Mouse (Mus musculus) neural tube, embryonic 10.5 days (tissue): ENCODE measurements at regions not wholly inside any gene's neighbourhood (a gene's known extent, or its start where the extent isn't known, plus 50 kb on each side); places are given as distances from the start of the nearest gene placed in this dataset.

Experiments used
- DNase-seq: peaks from one replicate; pipeline ENCODE4 v3.0.0-alpha.2; 2017; ENCODE audit warnings: low spot score; ENCODE audit errors: extremely low spot score

DNA sequence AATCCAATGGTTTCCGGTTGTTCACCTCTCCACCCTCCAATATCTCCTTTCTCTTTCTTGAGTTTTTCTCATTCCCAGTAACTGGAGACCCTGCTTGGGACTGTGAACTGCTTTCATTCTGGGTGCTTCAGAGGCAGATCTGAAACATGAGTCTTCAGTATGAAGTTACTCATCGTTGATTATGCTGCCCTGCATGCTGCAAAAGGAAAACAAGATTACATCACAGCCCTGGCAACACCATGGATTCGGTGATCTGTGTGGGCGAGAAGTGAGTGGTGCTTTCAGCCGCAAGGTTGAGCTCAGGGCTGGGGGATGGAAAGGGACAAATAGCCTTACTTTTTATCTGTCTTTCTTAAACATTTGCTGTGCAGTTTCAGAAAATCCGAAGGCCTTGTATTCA lies 164.8 kb upstream of the Dpt start:
- DNase-seq = no peak

DNA sequence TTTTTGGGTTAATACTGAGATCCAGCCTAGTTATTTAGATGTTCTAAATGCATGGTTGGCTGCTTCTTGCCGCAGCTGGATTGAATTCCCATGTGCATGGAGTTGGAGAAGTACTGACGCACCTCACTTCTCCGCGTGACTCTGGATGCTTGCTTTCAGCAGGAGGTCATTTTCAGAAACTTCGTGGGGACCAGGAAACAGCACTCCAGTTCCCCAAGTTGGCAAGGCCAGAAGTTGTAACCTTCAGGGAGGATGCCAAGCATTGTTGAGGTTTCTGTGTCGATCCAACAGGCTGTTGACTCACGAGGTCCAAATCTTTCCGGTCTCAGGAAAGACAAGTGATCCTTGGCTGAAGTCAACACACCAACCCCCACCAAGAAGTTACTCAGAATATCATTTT lies 167.6 kb upstream of the Dpt start:
- no peak for DNase-seq

DNA sequence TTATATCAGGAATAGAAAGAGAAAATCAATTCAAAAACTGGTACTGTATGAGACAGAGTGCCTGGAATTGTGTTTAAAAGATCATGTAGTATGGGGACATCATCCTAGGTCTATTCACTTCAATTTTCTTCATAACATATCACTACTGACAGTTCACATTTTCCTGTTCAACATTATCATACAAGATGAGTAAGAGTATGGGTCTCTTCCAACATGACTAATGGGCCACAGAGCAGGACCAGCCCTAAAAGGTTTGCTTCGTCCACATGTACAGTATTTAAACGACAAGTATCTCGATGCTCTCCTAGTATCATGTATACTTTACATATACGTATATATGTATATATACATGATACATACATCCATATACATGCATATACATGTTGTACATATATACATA lies 164.8 kb upstream of the Atp1b1 start:
- no peak for DNase-seq

DNA sequence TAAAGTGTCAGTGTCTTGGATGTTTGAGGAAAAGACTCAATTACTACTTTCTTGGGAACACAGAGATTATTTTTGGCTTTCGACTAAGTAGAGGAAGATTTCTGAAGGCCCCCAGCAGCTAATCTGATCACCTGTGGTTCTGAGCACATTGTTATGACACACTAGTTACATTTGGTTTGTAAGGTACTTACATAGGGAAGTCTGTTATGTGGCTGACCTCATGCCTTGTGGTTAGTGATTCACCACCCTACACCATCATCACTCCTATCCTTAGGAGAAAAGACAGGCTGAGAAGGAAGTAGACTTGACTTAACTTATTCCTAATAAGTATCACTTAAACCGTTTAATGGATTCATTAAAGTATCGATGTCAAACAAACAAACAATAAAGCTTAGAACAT lies 164.3 kb upstream of the Atp1b1 start:
- DNase-seq = no peak

DNA sequence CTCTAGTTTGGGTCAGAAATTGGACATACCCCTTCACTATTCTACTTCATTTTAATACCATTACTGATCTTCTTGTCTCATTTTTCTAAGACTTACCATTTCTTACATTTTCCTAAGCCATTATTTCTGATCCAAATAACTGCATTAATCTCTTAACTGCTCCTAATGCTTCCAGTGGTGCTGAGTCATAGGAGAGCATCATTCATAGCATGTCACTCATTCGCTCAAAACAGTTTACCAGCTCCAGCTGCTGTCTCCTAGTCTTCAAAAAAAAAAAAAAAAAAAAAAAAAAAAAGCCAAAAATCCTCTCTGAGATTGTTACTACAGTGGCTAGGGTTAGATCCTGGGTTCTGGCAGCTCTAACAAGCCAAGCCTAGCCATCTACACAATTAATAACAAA lies 162.0 kb upstream of the Atp1b1 start:
- no peak for DNase-seq

DNA sequence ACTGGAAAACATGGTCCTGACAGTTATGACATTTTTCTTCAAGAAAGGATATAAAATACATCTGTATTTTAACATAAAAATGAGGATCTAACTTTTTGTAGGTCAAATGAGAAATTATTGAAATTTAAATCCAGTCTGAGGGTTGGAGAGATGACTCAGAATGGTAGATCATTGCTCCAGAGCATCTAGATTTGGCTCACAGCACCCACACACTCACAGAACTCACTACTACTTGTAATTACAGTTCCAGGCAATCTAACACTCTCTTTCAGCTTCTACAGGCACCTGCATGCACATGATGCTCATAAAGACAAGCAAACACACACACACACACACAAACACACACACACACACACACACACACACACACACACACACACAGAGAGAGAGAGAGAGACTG lies 159.7 kb upstream of the Atp1b1 start:
- DNase-seq = no peak

DNA sequence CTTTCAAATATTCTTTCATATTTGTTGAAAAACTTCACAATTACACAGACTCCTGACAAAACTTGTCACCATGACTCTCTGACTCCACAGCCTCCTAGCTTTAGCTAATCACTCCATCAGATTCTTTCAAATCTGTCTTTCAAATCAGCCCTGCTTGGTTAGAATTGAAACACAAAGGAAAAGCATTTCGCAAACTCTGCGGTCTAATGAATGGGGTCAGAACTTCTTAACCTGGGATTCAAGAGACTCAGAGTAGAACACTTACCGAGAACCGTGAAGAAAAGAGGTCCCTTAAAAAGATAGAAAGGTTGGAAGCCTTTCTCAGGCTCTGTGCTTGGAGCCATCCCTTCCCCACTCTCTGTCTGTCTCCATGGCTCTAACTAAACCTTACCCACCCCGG lies 148.9 kb upstream of the Atp1b1 start:
- no peak for DNase-seq

DNA sequence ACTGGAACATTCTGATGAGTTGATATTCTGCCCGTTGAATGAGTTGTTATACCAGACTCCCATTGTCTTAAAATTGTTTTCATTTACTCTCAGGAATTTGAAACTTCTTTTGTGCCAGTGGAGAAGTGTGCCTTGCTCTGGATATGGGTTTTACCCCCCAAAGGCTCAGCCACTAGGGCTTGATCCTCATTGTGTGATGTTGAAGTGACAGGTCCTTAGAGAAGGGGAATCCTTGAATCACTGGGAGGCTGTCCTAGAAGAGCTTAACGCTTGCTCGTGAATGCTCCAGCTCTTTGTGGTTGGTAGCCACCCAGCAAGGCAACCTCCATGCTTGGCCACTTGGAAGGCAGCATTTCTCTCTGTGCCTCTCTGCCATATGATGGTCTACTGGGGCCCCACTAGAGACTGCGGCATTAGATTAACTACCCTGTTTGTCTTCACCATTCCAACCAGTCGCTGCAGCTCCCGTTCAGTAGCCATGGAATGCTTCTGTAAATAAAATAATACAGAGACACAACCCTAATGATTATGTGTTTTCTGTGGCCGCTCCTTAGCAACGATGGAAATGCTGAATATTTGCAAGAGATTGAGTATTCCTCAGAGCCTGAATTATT lies 148.1 kb upstream of the Atp1b1 start:
- no peak for DNase-seq

DNA sequence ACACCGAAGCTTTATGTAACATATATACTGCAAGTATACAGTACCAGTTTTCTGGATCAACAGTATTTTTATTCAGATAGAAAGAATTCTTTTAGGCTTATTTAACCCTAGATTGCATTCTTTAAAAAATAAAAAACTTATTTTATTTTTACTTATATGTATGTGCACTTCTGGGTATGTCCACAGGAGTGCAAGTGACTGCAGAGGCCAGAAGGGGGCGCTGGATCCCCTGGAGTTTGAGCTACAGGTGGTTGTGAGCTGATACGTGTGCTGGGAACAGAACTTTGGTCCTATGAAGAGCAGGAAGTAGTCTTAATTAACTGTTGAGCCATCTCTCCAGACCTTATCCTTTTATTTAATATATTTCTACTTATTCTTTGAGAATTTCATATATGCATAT lies 145.3 kb upstream of the Atp1b1 start:
- no peak for DNase-seq

DNA sequence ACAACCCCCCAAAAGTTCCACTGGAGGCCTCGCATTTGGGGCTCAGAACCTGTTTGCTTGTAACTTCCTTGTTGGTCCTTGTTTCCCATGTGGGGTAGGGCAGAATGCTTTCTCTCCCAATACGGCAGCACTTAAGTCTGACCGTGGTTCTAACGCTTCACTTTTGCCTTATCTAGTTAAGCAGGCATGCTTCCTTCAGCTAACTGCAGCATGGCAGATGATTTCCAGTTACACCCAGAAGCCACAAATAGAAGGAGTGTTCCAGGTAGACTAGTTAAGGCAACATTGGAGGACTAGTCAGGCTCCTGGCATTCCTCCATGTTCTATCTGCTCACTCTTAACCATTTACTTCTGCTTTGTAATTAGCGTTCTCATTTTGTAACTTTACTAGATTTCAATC lies 144.4 kb upstream of the Atp1b1 start:
- no peak for DNase-seq

DNA sequence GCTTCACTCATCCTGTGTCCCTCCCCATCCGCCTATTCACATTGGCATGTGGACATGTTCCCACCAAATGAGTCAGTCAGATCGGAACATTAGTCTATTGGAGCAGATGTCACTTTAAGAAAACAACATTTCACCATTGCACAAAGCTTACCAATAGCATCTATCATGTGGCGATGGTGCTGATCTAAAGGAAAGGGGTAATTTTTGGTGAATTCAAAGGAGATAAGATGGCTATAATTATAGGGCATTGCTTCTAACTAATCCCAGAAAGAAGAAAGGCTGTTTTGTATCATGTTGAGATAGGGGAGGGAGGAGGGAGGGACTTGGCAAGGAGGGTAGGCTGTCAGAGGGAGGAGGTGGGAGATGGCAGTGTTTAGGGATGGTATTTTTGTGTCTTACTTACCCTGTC lies 132.1 kb upstream of the Atp1b1 start:
- no peak for DNase-seq

DNA sequence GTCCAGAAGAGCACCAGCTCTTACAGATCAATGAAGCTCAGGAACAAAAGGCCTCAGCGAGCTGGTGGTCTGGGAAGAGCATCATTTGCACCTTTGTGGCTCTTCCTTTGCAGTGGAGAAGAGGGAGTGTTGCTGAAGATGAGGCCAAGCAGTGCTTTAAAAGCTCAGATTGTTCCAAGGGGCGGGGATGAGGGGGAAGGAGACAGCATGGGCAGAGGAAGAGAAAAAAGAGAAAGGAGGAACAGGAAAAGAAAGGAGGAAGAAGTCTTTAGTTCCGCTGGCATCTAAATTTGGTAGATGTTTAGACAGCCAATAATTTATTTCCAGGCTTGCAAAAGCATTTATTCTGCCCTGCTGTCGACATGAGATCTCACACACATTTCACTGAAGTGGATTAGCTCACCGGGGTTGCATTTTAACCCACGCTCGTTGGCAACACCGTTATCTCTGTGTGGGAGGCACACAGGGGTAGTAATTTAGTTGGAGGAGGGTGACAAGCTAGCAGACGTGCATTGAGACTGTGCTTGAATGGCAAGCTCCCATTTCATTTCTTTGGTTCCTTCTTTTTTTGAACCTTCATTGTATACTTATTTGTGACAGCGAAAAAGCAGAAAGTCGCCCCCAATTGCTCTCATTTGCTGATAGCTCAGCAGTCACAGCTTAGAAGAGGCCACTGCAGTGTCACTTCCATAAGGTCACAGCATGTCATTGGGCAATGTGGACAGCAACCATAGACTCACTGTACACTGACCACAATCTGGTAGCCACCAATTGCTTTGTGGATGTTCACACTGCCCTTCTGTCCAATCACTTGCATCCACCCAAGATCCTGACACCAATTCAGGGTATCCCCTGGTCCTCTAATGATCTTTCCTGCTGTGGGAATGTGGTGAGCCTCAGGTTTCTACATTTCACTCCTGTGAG lies 128.2 kb upstream of the Atp1b1 start:
- DNase-seq = no peak

DNA sequence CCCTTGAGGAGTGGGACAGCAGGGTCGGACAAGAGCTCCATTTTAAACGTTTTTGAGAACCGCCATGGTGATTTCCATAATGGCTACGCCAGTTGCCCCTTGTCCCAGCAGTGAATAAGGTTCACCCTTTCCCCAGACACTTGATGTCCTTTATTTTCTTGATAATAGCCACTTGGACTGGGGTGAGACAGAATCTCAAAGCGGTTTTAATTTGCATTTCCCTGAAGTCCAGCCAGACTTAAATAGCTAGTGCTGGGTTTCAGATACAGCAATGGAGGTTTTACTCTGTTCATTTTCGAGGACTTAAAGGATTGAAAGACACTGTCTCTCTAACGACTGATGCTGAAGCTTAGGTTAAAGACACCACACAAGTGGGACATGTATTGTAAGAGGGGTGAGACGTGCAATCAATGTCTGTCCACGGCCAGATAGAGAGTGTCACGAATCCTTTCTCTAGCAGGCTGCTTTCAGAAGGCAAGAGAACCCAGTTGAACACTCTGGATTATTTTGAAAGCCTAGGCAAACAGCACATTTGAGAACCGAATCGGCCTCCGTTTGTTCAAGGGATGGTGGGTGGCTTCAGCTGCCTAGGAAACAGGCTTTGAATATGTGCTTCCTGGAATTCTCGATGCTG lies 118.8 kb upstream of the Atp1b1 start:
- DNase-seq = peak; percentile 21

DNA sequence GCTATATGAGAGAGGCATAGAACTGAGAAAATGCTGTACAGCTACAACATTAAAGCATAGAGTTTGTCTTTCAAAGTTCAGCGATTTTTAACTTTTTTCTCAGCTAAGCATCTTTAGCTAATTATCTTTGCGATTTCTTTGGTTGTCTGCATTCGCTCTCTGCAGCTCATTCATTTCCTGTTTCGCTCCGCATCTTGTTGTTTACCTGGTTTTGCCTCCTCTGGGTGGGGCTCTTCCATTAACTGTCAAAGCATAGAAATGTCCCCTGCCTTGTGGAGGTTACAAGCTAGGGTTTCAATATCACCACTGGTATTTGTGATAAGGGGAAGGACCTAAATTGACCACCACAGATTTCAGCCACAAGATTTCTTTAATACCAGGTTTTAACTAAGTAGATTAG lies 115.5 kb upstream of the Atp1b1 start:
- DNase-seq = no peak

DNA sequence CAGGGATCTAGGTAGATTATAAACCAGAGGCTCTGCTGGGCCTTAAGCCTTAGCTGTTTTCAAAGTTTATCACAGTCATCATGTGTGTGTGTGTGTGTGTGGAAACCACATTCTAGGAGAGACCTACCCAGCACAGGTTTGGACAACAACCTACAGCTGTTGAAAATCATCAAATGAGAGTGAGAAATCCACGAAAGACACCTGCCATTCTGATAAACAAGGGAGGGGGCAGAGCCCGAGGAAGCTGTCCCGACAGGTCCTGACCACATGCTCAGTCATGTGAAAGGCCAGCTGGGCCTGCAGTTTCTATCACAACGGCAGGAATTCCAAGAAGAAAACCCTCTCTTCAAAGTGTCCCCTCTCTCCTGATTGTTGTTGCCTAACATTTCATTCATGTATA lies 114.0 kb upstream of the Atp1b1 start:
- DNase-seq = no peak

DNA sequence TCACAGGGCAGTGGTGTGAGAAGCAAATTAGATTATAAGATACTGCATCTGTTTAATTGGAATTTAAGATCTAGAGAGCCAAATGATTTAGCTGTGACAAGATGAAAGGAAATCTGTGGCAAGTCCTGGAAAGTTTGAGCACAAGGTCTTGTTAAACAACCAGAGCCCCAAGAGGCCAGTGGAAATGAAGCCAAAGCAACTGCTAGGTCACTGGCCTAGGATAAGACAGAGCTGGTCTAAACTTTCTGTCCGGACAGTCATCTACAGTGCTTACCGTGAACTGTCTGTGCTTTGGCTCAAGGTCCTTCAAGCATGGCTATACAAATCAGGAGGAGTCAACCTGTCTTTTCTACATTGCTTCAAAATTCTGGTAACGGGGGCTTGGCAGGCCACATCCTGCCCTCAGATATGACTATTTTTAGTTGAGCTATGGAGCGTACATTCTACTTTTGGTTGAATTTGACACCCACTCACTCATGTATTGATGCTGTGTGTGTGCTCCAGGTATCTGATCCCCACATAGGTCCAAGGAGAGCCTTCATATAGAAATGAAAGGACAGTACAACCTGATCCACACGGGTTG lies 113.4 kb upstream of the Atp1b1 start:
- DNase-seq = no peak

DNA sequence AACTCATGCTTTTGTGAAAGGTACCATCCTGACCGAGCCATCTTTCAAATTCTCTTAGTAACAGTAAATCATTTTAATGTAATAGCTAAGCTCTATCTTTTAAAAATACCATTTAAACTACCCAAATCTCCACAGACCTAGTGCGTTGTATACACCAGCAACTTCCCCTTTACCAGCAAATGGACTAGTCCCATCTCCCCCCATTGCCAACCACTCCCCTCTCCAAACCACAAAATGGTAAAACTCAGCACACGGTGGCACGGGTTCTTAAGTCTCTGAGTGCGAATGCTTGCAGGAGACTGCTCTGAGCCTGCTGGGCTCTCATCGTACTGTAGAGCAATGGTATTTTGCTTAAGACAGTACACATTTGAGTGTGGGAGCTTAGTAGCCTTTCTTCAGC lies 106.7 kb upstream of the Atp1b1 start:
- no peak for DNase-seq

DNA sequence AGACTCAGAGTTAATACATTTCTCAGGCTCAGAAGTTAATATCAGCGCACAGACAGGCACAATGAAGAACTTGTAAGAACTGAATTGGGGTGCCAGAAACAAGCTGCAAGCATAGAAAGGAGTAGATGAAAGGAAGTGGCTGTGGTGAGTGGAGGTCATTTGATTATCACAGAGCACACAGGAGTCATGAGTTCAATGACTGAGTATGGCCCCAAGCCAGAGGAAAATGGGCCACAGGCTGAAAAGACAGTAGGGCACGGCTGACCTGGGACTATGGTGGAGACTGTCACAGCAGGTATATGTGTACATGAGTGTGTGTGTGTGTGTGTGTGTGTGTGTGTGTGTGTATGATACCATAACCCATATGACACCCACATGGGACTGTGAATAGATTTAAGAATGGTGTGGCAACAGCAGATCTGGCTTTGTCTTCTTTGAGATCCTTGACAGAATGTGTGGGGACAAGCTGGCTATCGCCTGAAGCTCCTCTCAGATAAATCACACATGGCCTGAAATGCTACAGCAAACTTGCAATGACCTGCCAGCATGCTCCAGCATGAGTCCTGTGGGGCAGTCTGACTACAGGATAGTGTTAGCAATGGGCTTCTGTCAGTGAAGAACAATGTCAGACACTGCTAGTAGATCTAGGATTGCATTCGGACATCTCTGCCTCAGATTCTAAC lies 101.5 kb upstream of the Atp1b1 start:
- no peak for DNase-seq

DNA sequence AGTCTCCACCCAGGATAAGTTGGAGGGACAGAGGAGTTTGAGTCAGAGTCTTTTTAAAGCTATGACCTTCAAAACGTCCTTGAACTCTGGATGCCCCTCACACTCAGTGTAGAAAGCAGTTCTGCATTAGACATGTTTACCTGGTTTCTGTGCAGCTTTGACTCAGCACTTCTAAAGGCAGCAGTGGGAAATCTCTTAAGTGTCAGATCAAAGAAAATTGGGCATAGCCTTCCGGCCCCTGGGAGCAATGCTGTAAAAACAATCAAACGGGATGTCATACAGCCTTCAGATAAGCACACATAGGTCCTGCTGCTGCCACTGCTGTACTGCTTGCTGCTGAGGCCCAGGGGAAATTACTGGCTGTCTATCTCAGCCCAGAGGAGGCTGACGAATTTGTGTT lies 94.5 kb upstream of the Atp1b1 start:
- no peak for DNase-seq

DNA sequence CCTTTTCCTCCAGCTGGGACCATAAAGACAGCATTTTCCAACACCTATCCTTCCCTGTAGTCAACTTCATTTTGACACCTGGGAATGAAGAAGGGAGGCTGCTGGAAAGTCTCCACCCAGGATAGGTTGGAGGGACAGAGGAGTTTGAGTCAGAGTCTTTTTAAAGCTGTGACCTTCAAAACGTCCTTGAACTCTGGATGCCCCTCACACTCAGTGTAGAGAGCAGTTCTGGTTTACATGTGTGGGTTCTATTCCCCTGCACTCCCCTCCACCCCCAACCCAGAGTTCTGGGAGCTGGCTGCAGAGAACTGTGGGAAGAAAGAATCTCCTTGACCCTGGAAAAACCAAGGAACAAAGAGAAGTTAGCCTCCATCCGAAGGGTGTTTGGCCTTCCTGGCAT lies 92.9 kb upstream of the Atp1b1 start:
- no peak for DNase-seq

DNA sequence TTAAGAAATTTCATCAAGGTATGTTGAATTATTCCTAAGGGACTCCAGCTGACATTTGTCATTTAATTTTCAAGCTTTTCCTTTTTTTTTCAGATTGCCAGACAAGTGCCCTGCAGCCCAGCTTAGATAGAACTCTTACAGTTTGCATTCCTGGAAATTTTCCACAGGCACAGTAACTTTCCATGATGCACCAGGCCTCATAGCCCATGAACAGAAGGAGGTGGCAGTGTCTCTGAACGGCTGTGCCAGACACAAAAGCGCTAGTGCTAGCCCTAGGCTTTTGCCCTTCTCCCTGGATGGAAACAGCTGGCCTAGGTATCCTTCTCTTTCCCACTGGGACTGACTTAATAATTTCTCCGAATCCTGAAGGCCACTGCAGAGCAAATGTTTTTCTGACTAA lies 92.4 kb upstream of the Atp1b1 start:
- no peak for DNase-seq

DNA sequence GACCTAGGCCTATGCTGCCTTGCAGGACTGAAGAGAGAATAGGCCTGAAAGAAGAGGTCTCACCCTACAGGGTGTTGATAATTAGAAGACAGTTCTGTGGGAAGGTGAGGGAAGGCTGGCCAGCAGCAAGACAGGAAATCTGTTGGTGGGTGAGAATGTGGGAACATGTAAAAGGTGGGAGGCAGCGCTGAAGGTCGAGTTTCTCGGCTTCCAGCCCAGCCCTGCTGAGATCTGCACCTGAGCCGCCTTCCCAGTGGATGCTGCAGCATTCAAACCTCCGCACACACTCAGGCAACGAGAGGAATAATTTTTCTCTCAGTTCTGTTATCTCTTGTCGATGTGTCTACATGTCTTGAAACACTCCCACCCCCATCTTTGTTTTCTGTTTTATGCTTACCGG lies 89.9 kb upstream of the Atp1b1 start:
- DNase-seq = no peak
